Mouse (Mus musculus) liver, embryonic 15.5 days (tissue): Measurements from ENCODE around the gene Zfand2a. TPM values are rescaled to one million over a fixed set of nuclear protein-coding genes. Genes with fewer than 3 reads are reported as not detected.

Experiments
- ATAC-seq: fragments of 200-750 bp; cut with Nextera tagmentation; 2 replicates; pipeline ENCODE4 v1.8.0; 2017; ENCODE audit warnings: moderate number of reproducible peaks, mild to moderate bottlenecking, moderate library complexity; ENCODE audit not compliant: insufficient read depth
- H3K27ac ChIP-seq: fragments of 300-500 bp; sonication (generic); replicated peaks from 2 replicates; pipeline ENCODE4 v1.5.1; 2015; ENCODE audit warnings: mild to moderate bottlenecking, inconsistent platforms
- H3K27me3 ChIP-seq: fragments of 300-500 bp; sonication (generic); 2 replicates; pipeline ENCODE4 v1.6.1; 2015; ENCODE audit warnings: mild to moderate bottlenecking, inconsistent platforms
- H3K36me3 ChIP-seq: fragments of 300-500 bp; sonication (generic); replicated peaks from 2 replicates; pipeline ENCODE4 v1.6.1; 2015; ENCODE audit warnings: moderate library complexity, mild to moderate bottlenecking, inconsistent platforms
- H3K4me1 ChIP-seq: fragments of 300-500 bp; sonication (generic); replicated peaks from 2 replicates; pipeline ENCODE4 v1.6.1; 2015; ENCODE audit warnings: inconsistent platforms
- H3K4me2 ChIP-seq: fragments of 300-500 bp; sonication (generic); 2 replicates; pipeline ENCODE4 v1.6.1; 2015; ENCODE audit warnings: moderate library complexity, mild to moderate bottlenecking, inconsistent platforms
- H3K4me3 ChIP-seq: fragments of 300-500 bp; sonication (generic); replicated peaks from 2 replicates; pipeline ENCODE4 v1.5.1; 2015; ENCODE audit warnings: mild to moderate bottlenecking, inconsistent platforms
- H3K9ac ChIP-seq: fragments of 300-500 bp; sonication (generic); 2 replicates; pipeline ENCODE4 v1.6.1; 2015; ENCODE audit warnings: moderate library complexity, mild to moderate bottlenecking, inconsistent platforms
- H3K9me3 ChIP-seq: fragments of 300-500 bp; sonication (generic); replicated peaks from 2 replicates; pipeline ENCODE4 v1.6.1; 2016; ENCODE audit warnings: inconsistent platforms
- WGBS: fragments of 180-500 bp; shearing (Covaris S2); methylation state at CpG from one replicate; pipeline ENCODE4 v1.1.7; 2015; ENCODE audit warnings: mixed read lengths; ENCODE audit not compliant: insufficient replicate concordance; 5-methylcytosine and 5-hydroxymethylcytosine counted together
- polyA plus RNA-seq: library from polyadenylated mRNA; unstranded; fragments of >200 nt; fragmentation: Nextera tagmentation; extraction: Ambion mirVana; gene quantifications from 2 replicates; pipeline ENCODE4 v1.2.1, GENCODE M21; 2015

The Zfand2a gene
- polyA plus RNA-seq, 1 experiment from 2014 or later, result 3.2 TPM

DNA sequence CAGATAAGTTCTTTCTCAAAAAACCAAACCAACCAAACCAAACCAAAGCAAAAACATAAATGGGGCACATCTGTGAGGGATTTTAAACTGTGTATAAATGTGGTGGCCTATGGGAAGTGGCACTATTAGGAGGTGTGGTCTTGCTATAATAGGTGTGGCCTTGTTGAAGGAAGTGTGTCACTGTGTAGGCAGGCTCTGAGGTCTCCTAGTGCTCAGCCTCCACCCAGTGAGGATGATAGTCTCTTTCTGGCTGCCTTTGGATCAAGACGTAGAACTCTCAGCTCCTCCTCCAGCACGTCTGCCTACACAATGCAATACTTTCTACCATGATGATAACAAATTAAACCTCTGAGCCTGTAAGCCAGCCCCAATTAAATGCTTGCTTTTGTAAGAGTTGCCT, 18.0 kb downstream of the Zfand2a start:
- no peak overlapping the region for H3K9ac ChIP-seq
- no peak overlapping the region for H3K4me2 ChIP-seq
- H3K4me3 ChIP-seq, result no peak overlapping the region
- no peak for ATAC-seq
- H3K27ac ChIP-seq, result no peak overlapping the region
- no peaks in the 10 kb centered on the region for H3K9me3 ChIP-seq
- no peaks in the 10 kb centered on the region for H3K27me3 ChIP-seq
- 69% methylated on average over 2 of the region's 2 CpGs for WGBS
- no peaks in the 10 kb centered on the region for H3K4me1 ChIP-seq
- H3K36me3 ChIP-seq, result peaks cover 3% of the 10 kb centered on the region

DNA sequence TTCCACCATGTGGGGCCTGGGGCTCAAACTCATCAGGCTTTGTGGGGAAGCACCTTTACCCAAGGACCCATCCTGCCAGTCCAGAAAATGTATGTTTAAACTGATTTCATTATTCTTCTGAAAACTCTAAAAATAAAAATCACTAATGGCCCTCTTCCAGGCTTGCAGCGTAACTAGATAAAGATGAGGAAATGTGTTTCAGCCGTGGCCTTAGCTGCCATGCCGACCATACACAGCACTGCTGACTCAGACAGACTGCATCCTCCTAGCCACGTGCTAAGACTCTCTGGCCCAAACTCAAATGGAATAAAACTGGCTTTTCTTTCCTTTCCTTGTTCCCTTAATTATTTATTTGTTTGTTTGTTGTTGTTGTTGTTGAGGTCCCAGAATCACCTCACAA, 19.5 kb downstream of the Zfand2a start:
- H3K27ac ChIP-seq, result no peak overlapping the region

GRCm38 (mm10) chr5:139460384-139461067, 23.8 kb downstream of the Zfand2a start, which contains the start of gene 3110082I17Rik:
TSS of gene 3110082I17Rik (minus strand) at chr5:139460527.
- peak within 1 kb of the TSS; percentile 77 for H3K4me2 ChIP-seq
- H3K27ac ChIP-seq, result no peak within 1 kb of the TSS
- ATAC-seq, result peak; percentile 90
- peaks cover 28% of the 10 kb centered on the region for H3K4me1 ChIP-seq
- no peaks in the 10 kb centered on the region for H3K27me3 ChIP-seq
- H3K4me3 ChIP-seq, result peak within 1 kb of the TSS; percentile 61
- WGBS, result 4% methylated on average over 42 of the region's 42 CpGs
- H3K9ac ChIP-seq, result peak within 1 kb of the TSS; percentile 33; the same call in 1 of the 2 replicates
- no peaks in the 10 kb centered on the region for H3K36me3 ChIP-seq
- no peaks in the 10 kb centered on the region for H3K9me3 ChIP-seq

More for the DNA sequence above, 19.5 kb downstream of the Zfand2a start:
- 35% methylated on average over 4 of the region's 4 CpGs for WGBS
- Histone ChIP-seq H3K4me2 (no peak overlapping the region), H3K9me3 (no peaks in the 10 kb centered on the region), H3K4me3 (no peak overlapping the region), H3K36me3 (no peaks in the 10 kb centered on the region), H3K9ac (no peak overlapping the region), H3K4me1 (peaks cover 11% of the 10 kb centered on the region), H3K27me3 (no peaks in the 10 kb centered on the region)
- ATAC-seq, result no peak

DNA sequence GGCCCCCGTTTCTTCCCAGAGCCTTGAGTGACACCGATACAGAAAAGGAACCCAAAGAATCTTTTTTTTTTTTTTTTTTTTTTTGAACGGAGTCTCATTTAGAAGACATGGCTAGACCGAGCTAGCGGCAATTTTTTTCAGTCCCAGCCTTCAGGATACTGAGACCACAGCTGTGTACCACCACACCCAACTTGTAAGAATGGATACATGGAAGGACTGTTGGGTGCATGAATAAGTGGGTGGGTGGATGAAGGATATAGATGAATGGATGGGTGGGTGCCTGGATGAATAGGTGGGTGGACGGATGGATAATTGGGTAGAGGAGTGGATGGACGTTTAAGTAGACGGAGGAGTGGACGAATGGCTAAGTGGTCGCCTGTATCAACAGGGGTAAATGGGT, 24.4 kb downstream of the Zfand2a start:
- Histone ChIP-seq H3K9me3 (no peaks in the 10 kb centered on the region), H3K27ac (no peak overlapping the region), H3K4me1 (peaks cover 28% of the 10 kb centered on the region), H3K36me3 (0 out of 2 replicates have a peak, but pooled peaks cover 3% of the 10 kb centered on the region), H3K27me3 (no peaks in the 10 kb centered on the region), H3K9ac (peak overlapping the region; percentile 33; the same call in 1 of the 2 replicates), H3K4me2 (peak overlapping the region; percentile 77), H3K4me3 (peak overlapping the region; percentile 61)
- 3% methylated on average over 10 of the region's 10 CpGs for WGBS
- ATAC-seq, result 0 out of 2 replicates have a peak, but pooled peaks have one; percentile 12

- Histone ChIP-seq H3K27ac (no peak overlapping the region), H3K9me3 (no peaks in the 10 kb centered on the region), H3K27me3 (no peaks in the 10 kb centered on the region), H3K4me3 (no peak overlapping the region), H3K9ac (no peak overlapping the region), H3K36me3 (0 out of 2 replicates have a peak, but pooled peaks cover 10% of the 10 kb centered on the region), H3K4me2 (no peak overlapping the region), H3K4me1 (peaks cover 32% of the 10 kb centered on the region)
- 69% methylated on average over 8 of the region's 8 CpGs for WGBS
- ATAC-seq, result no peak
Measured at GRCm38 (mm10) chr5:139457241-139457640, 27.1 kb downstream of the Zfand2a start.

GRCm38 (mm10) chr5:139455166-139455565, 29.2 kb downstream of the Zfand2a start:
- Histone ChIP-seq H3K4me1 (peaks cover 24% of the 10 kb centered on the region), H3K9me3 (no peaks in the 10 kb centered on the region), H3K9ac (no peak overlapping the region), H3K27me3 (no peaks in the 10 kb centered on the region), H3K36me3 (0 out of 2 replicates have a peak, but pooled peaks cover 10% of the 10 kb centered on the region), H3K27ac (no peak overlapping the region), H3K4me3 (no peak overlapping the region), H3K4me2 (no peak overlapping the region)
- ATAC-seq, result no peak
- 81% methylated on average over 12 of the region's 12 CpGs for WGBS

- Histone ChIP-seq H3K27me3 (no peaks in the 10 kb centered on the region), H3K36me3 (0 out of 2 replicates have a peak, but pooled peaks cover 10% of the 10 kb centered on the region), H3K4me1 (peaks cover 20% of the 10 kb centered on the region), H3K27ac (no peak overlapping the region), H3K9ac (no peak overlapping the region), H3K4me2 (no peak overlapping the region), H3K4me3 (no peak overlapping the region), H3K9me3 (no peaks in the 10 kb centered on the region)
- 70% methylated on average over 10 of the region's 10 CpGs for WGBS
- no peak for ATAC-seq
Measured at GRCm38 (mm10) chr5:139453031-139453430, 31.3 kb downstream of the Zfand2a start.

DNA sequence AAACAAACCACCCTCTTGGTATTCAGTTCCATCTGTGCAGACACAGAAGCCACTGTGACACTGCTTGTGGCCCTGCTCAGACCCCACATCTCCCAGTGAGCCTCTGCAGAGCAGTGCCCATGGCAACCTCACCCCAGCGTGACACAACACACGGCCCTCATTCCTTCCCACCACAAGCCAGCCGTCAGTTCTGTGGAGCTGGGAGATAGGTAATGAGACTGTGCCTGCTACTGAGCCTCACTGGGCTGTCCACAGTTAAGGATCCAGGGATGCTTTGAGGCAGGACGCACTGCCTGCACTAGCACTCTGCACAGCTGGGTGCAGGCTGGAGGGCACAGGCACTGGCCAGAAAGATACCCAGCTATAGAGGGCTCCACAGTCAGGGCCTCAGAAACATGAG, 34.4 kb downstream of the Zfand2a start:
- Histone ChIP-seq H3K4me3 (no peak overlapping the region), H3K27ac (0 out of 2 replicates have a peak overlapping the region, but pooled peaks have one; percentile 48), H3K9ac (no peak overlapping the region), H3K9me3 (no peaks in the 10 kb centered on the region), H3K4me2 (no peak overlapping the region), H3K27me3 (no peaks in the 10 kb centered on the region), H3K36me3 (0 out of 2 replicates have a peak, but pooled peaks cover 7% of the 10 kb centered on the region), H3K4me1 (peaks cover 14% of the 10 kb centered on the region)
- no peak for ATAC-seq
- 38% methylated on average over 4 of the region's 4 CpGs for WGBS

DNA sequence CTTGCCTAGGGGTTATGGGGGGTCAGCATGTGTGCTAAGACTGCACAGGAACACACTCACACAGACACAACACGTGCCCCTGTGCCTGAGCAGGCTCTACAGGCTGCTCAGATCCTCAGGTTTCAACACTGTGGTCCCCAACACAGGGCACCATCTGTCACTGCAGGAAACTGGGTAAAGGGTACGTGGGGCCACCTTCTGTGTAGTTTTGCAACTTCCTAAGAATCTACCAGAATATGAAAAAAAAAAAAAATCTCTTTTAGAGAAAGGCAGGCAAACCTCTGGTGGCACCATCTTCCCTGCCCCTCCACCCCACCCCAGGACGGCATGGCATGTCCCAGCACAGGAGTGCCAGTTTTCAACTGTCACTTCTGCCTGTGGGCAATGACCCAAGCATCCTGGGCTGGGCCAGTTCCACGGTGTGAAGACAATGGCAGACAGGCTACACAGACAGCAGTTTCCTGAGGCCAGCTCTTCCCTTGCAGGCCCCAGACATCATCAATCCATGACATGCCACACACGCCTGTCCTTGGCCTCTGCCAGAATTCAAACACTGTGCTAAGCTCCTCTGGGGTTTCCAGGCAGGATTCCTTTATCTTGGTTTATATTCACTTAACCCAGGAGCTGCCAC, 35.1 kb downstream of the Zfand2a start:
- no peak overlapping the region for H3K9ac ChIP-seq
- no peaks in the 10 kb centered on the region for H3K9me3 ChIP-seq
- H3K4me2 ChIP-seq, result no peak overlapping the region
- peak overlapping the region; percentile 48; the same call in 1 of the 2 replicates for H3K27ac ChIP-seq
- peak; percentile 28; the same call in 1 of the 2 replicates for ATAC-seq
- 26% methylated on average over 5 of the region's 5 CpGs for WGBS
- 0 out of 2 replicates have a peak, but pooled peaks cover 4% of the 10 kb centered on the region for H3K36me3 ChIP-seq
- H3K4me1 ChIP-seq, result peaks cover 14% of the 10 kb centered on the region
- no peak overlapping the region for H3K4me3 ChIP-seq
- no peaks in the 10 kb centered on the region for H3K27me3 ChIP-seq

DNA sequence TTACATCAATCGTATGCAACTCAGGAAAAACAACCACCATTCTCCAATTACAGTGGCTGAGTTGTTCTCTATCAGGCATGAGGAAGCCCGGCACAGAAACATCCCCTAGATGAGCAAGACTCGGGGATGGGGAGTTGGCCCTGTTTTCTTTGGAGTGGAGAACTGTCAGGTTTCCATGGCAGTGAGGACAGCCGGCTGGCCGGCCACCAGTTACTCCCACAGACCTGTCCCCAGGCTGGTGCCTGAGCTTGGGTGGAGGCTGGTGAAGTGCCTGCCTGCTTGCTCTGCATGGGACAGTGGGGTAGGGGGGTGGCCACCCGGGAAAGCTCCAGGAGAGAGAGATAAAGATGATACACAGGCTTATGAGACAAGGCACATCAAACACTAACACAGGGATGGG, 36.3 kb downstream of the Zfand2a start:
- no peak overlapping the region for H3K4me3 ChIP-seq
- no peaks in the 10 kb centered on the region for H3K9me3 ChIP-seq
- ATAC-seq, result no peak
- no peak overlapping the region for H3K9ac ChIP-seq
- H3K27me3 ChIP-seq, result no peaks in the 10 kb centered on the region
- peaks cover 13% of the 10 kb centered on the region for H3K4me1 ChIP-seq
- no peak overlapping the region for H3K27ac ChIP-seq
- WGBS, result 65% methylated on average over 6 of the region's 6 CpGs
- no peaks in the 10 kb centered on the region for H3K36me3 ChIP-seq
- no peak overlapping the region for H3K4me2 ChIP-seq

GRCm38 (mm10) chr5:139445258-139445657, 39.1 kb downstream of the Zfand2a start:
- peaks cover 9% of the 10 kb centered on the region for H3K4me1 ChIP-seq
- no peak overlapping the region for H3K4me3 ChIP-seq
- no peak overlapping the region for H3K4me2 ChIP-seq
- 72% methylated on average over 8 of the region's 8 CpGs for WGBS
- H3K36me3 ChIP-seq, result no peaks in the 10 kb centered on the region
- no peak overlapping the region for H3K27ac ChIP-seq
- no peaks in the 10 kb centered on the region for H3K9me3 ChIP-seq
- no peak for ATAC-seq
- no peak overlapping the region for H3K9ac ChIP-seq
- no peaks in the 10 kb centered on the region for H3K27me3 ChIP-seq
